Mouse (Mus musculus) midbrain, embryonic 11.5 days (tissue): ENCODE results near the gene Cacna1c. TPM values are rescaled to one million over a fixed set of nuclear protein-coding genes. Genes with fewer than 3 reads are reported as not detected.

ENCODE experiments used
- ATAC-seq: fragments of 200-750 bp; cut with Nextera tagmentation; 2 replicates; pipeline ENCODE4 v1.8.0; 2017; ENCODE audit warnings: moderate TSS enrichment, moderate library complexity; ENCODE audit not compliant: low FRiP score
- DNase-seq: peaks from one replicate; pipeline ENCODE4 v3.0.0; 2015; ENCODE audit warnings: low spot score; ENCODE audit errors: missing footprints
- H3K27ac ChIP-seq: fragments of 300-500 bp; sonication (generic); 2 replicates; pipeline ENCODE4 v1.5.1; 2014; ENCODE audit warnings: low read depth, low read length
- H3K27me3 ChIP-seq: fragments of 300-500 bp; sonication (generic); 2 replicates; pipeline ENCODE4 v1.6.1; 2014; ENCODE audit warnings: mild to moderate bottlenecking, low read length, moderate library complexity, mixed read lengths; ENCODE audit not compliant: control insufficient read depth, insufficient read depth
- H3K36me3 ChIP-seq: fragments of 300-500 bp; sonication (generic); 2 replicates; pipeline ENCODE4 v1.6.1; 2014; ENCODE audit warnings: mild to moderate bottlenecking, low read length, moderate library complexity, mixed read lengths; ENCODE audit not compliant: control insufficient read depth, insufficient read depth
- H3K4me1 ChIP-seq: fragments of 300-500 bp; sonication (generic); 2 replicates; pipeline ENCODE4 v1.6.1; 2014; ENCODE audit warnings: low read length; ENCODE audit not compliant: control insufficient read depth, insufficient read depth
- H3K4me2 ChIP-seq: fragments of 300-500 bp; sonication (generic); 2 replicates; pipeline ENCODE4 v1.6.1; 2014; ENCODE audit warnings: mild to moderate bottlenecking, moderate library complexity
- H3K4me3 ChIP-seq: fragments of 300-500 bp; sonication (generic); 2 replicates; pipeline ENCODE4 v1.5.1; 2014; ENCODE audit warnings: low read depth, low read length
- H3K9ac ChIP-seq: fragments of 300-500 bp; sonication (generic); 2 replicates; pipeline ENCODE4 v1.6.1; 2014; ENCODE audit warnings: low read length
- H3K9me3 ChIP-seq: fragments of 300-500 bp; sonication (generic); 2 replicates; pipeline ENCODE4 v1.6.1; 2016; ENCODE audit warnings: low read length; ENCODE audit not compliant: control insufficient read depth
- WGBS: fragments of 180-500 bp; shearing (Covaris S2); extraction: QIAGEN DNeasy Blood & Tissue Kit; methylation state at CpG from one replicate; pipeline ENCODE4 v1.1.7; 2014; 5-methylcytosine and 5-hydroxymethylcytosine counted together
- polyA plus RNA-seq: library from polyadenylated mRNA; unstranded; fragments of >200 nt; fragmentation: Nextera tagmentation; extraction: Ambion mirVana; gene quantifications from 2 replicates; pipeline ENCODE4 v1.2.1, GENCODE M21; 2014

The Cacna1c gene
- polyA plus RNA-seq, 1 experiment from 2014 or later = 2.1 TPM

DNA sequence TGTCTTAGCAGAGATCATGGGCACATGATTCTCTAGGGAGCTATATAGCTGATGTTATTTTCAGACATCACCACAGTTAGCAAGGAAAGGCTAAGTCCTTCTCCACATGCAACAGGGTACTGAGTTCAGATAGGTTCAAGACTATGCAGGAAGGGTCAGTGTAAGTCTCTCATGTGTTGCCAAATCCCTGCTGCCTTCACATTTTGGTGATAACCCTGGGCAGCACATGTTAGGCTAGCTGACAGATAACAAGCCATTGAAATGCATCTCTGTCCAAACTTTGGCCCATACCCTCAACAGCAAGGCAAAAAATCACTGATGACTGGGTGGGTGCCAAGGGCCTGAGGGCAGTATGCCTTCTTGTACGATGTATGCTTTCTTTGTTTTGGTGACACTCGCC lies 161.3 kb downstream of the Cacna1c start:
- Histone ChIP-seq H3K27me3 (no peaks in the 10 kb centered on the region), H3K9ac (no peak overlapping the region), H3K27ac (no peak overlapping the region), H3K36me3 (no peaks in the 10 kb centered on the region), H3K4me1 (no peaks in the 10 kb centered on the region), H3K4me2 (no peak overlapping the region), H3K9me3 (no peaks in the 10 kb centered on the region), H3K4me3 (no peak overlapping the region)
- no peak for ATAC-seq
- WGBS = 84% methylated on average over 2 of the region's 2 CpGs
- no peak for DNase-seq

DNA sequence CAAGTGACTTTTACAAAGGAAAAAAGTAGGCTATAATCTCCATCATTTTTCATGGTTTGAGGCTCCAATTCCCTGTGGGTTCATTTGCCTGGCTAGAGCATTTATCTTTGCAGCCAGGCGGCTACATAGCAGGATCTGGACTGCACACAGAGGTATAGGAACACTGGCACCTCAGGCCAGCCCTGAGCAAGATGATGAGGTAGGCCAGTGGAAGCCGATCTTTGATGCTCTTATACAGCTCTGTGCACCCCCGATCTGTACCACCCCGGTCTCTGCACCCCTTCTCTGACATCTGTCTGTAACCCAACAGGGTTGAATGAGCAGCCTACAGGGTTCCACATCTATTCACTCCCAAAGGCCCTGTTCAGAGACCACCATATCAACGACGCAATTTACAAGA lies 168.3 kb downstream of the Cacna1c start:
- ATAC-seq (no peak), DNase-seq (no peak)
- Histone ChIP-seq H3K27ac (no peak overlapping the region), H3K27me3 (no peaks in the 10 kb centered on the region), H3K4me3 (no peak overlapping the region), H3K4me2 (no peak overlapping the region), H3K9me3 (no peaks in the 10 kb centered on the region), H3K36me3 (no peaks in the 10 kb centered on the region), H3K4me1 (peaks cover 5% of the 10 kb centered on the region; the same call in 1 of the 2 replicates), H3K9ac (no peak overlapping the region)
- 77% methylated on average over 6 of the region's 6 CpGs for WGBS

DNA sequence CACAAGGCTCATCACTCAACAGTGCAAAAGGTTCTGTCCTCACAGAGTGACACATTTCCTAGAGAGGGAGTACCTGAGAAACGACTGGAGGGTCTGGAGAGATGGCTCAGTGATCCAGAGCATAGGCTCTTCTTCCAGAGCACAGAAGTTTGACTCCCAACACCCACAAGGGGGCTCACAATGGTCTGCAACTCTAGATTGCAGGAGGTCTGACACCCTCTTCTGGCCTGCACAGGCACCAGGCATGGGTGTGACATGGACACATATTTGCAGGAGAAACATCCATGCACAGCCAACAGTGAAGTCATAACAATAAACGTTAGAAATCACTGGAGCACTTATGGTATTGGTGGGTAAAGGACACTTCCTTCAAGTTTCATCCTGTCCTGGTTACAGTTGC lies 173.4 kb downstream of the Cacna1c start:
- H3K9me3 ChIP-seq = no peaks in the 10 kb centered on the region
- no peak overlapping the region for H3K27ac ChIP-seq
- H3K27me3 ChIP-seq = no peaks in the 10 kb centered on the region
- peaks cover 3% of the 10 kb centered on the region; the same call in 1 of the 2 replicates for H3K4me1 ChIP-seq
- 78% methylated on average over 2 of the region's 2 CpGs for WGBS
- no peak overlapping the region for H3K4me2 ChIP-seq
- H3K36me3 ChIP-seq = no peaks in the 10 kb centered on the region
- no peak overlapping the region for H3K4me3 ChIP-seq
- ATAC-seq (no peak), DNase-seq (no peak)
- H3K9ac ChIP-seq = no peak overlapping the region

DNA sequence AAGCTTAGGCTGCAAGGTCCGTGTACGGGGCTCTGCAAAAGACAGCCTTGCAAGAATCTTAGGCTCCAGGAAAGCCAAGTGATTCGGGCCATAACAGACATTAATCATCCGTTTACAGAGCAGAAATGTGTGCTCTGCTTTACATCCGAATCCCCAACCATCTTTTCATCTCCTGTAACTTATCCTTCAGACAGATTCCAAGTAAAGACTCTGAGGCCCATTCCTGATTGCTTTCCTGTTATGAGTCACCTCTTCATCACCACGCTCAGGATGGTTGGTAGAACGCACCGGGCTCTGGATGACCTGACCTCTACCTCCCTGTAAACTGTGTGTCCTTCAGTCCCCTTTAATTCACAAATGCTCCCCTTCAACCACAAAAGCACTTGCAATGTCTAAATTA lies 175.0 kb downstream of the Cacna1c start:
- H3K9ac ChIP-seq = no peak overlapping the region
- H3K36me3 ChIP-seq = no peaks in the 10 kb centered on the region
- ATAC-seq (no peak), DNase-seq (no peak)
- no peak overlapping the region for H3K27ac ChIP-seq
- no peak overlapping the region for H3K4me3 ChIP-seq
- H3K27me3 ChIP-seq = no peaks in the 10 kb centered on the region
- no peaks in the 10 kb centered on the region for H3K9me3 ChIP-seq
- 93% methylated on average over 8 of the region's 8 CpGs for WGBS
- H3K4me2 ChIP-seq = no peak overlapping the region
- H3K4me1 ChIP-seq = no peaks in the 10 kb centered on the region

DNA sequence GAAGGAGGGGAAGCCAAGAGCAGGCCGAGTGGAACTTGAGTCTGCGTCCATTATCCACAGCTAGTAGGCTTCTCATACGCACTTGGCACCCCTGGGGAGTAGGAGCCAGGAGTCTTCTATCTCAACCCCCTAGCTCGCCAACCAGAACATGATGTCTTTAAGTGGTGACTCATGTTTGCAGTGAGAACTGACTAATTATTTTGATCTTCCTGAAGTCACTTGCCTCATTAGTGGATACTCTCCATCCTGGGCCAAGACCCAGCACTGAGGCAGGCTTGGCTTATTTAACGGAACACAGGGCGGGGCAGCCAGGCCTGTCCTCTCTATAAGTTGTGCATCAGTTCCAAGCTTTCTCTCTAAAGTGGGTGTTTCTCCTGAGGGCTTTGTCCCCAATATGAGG lies 177.3 kb downstream of the Cacna1c start:
- Histone ChIP-seq H3K9ac (no peak overlapping the region), H3K9me3 (no peaks in the 10 kb centered on the region), H3K4me2 (no peak overlapping the region), H3K4me3 (no peak overlapping the region), H3K36me3 (no peaks in the 10 kb centered on the region), H3K27me3 (no peaks in the 10 kb centered on the region), H3K27ac (no peak overlapping the region), H3K4me1 (no peaks in the 10 kb centered on the region)
- WGBS = 90% methylated on average over 6 of the region's 6 CpGs
- DNase-seq = no peak
- no peak for ATAC-seq

DNA sequence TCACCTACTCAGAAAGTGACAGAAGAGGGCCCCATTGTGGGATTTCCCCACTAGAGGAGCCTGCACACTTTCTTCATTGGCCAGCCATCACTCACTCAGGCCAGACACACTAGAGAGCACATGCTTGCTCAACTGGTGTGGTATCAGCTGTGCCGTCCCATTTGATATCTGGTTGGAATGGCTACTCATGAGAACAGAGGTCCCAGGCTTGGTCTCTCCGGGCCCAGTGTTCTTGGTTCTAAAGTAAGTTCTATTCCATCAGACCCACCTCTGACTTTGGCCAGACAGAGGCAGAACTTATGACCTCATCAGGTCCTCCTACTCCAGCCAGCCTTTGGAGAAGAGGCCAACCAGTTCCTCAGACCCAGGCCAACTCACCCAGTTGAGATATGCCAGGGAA lies 178.0 kb downstream of the Cacna1c start:
- Histone ChIP-seq H3K27ac (no peak overlapping the region), H3K9ac (no peak overlapping the region), H3K36me3 (no peaks in the 10 kb centered on the region), H3K4me1 (no peaks in the 10 kb centered on the region), H3K4me3 (no peak overlapping the region), H3K4me2 (no peak overlapping the region), H3K9me3 (no peaks in the 10 kb centered on the region), H3K27me3 (no peaks in the 10 kb centered on the region)
- WGBS = 90% methylated on average over 2 of the region's 2 CpGs
- ATAC-seq = no peak
- no peak for DNase-seq

DNA sequence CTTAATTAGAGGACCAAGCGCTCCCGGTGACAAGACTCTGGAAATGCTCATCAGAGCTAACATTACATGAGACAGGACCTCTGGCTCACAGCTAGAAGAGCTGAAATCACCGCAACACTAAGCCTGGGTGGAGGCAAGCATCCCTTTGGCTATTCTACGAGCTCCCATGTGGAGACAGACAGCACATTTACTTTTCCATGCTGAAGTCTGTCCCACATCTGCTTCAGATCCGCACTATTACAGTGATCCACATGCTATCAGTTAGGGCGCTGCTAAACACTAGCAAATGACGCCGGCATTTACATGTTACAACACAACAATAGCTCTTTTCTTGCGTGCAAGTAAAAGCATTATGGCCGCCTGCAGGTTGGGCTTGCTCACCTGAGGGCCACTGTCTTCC lies 178.7 kb downstream of the Cacna1c start:
- no peaks in the 10 kb centered on the region for H3K36me3 ChIP-seq
- no peak overlapping the region for H3K27ac ChIP-seq
- DNase-seq = no peak
- H3K27me3 ChIP-seq = no peaks in the 10 kb centered on the region
- no peak overlapping the region for H3K9ac ChIP-seq
- no peaks in the 10 kb centered on the region for H3K4me1 ChIP-seq
- H3K4me2 ChIP-seq = no peak overlapping the region
- 87% methylated on average over 10 of the region's 10 CpGs for WGBS
- H3K4me3 ChIP-seq = no peak overlapping the region
- no peaks in the 10 kb centered on the region for H3K9me3 ChIP-seq
- ATAC-seq = no peak

DNA sequence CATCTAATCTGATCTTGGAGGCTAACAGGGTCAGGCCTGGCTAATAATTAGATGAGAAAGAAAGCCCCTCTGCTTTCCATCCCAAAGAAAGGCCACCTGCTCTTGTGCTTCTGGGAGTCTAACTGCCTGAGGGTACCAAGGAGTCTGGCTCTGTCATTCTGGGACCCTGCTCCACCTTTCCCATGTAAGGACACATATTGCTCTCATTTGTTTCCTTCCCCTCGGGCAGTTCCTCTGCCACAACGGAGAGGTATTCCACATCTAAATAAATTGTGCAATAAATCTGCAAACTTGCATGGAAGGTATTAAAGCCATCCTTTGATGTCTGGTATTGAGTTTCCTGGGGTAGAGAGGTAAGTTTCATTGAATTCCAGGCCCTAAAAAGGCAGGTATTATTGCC lies 180.9 kb downstream of the Cacna1c start:
- 63% methylated on average over 2 of the region's 2 CpGs for WGBS
- no peak overlapping the region for H3K4me3 ChIP-seq
- H3K36me3 ChIP-seq = no peaks in the 10 kb centered on the region
- no peak overlapping the region for H3K27ac ChIP-seq
- H3K4me2 ChIP-seq = no peak overlapping the region
- H3K27me3 ChIP-seq = no peaks in the 10 kb centered on the region
- ATAC-seq = no peak
- H3K9me3 ChIP-seq = no peaks in the 10 kb centered on the region
- H3K9ac ChIP-seq = no peak overlapping the region
- no peak for DNase-seq
- no peaks in the 10 kb centered on the region for H3K4me1 ChIP-seq

DNA sequence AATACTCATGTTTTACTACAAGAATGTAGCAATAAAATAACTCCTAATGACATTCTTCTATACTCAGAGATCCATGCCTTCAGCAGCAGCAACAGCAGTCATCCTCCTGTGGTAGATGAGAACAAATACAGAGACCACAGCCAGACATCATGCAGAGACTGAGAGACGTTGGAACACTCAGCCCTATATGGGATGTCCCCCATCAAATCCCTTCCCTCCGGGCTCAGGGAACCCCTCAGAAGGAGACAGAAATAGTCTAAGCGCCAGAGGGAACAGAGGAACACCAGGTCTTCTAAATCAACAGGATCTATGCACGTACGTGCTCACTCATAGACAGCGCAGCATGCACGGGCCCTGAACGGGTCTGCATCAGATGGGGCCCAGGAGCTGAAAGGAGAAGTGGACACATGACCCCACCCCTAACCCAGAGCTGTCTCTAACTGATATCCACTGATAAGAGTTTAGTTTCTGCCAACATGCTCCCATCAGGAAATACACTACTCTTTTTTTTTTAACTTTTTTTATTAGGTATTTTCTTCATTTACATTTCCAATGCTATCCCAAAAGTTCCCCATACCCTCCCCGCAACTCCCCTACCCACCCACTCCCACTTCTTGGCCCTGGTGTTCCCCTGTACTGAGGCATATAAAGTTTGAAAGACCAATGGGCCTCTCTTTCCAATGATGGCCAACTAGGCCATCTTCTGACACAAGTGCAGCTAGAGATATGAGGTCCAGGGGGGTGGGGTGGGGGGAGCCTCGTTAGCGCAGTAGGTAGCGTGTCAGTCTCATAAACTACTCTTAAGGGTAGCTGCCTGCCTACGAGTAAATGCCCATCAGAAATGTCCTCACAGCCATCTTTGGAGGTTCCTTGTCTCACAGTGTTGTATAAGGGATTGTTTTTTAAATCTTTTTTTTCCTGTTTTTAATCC lies 182.8 kb downstream of the Cacna1c start:
- 0 out of 2 replicates have a peak, but pooled peaks cover 4% of the 10 kb centered on the region for H3K4me1 ChIP-seq
- H3K4me3 ChIP-seq = no peak overlapping the region
- H3K27me3 ChIP-seq = no peaks in the 10 kb centered on the region
- ATAC-seq (no peak), DNase-seq (no peak)
- no peaks in the 10 kb centered on the region for H3K9me3 ChIP-seq
- no peak overlapping the region for H3K4me2 ChIP-seq
- 92% methylated on average over 13 of the region's 13 CpGs for WGBS
- H3K27ac ChIP-seq = no peak overlapping the region
- no peaks in the 10 kb centered on the region for H3K36me3 ChIP-seq
- no peak overlapping the region for H3K9ac ChIP-seq
